Mouse (Mus musculus) liver, adult 2 months (tissue): ENCODE data around the gene Timm8b. TPM values are rescaled to one million over a fixed set of nuclear protein-coding genes. Genes with fewer than 3 reads are reported as not detected.

Experiments
- DNase-seq: peaks from one replicate; pipeline ENCODE4 v3.0.0-alpha.2; 2011; ENCODE audit warnings: low read depth, low spot score; ENCODE audit errors: extremely low read depth
- H3K27ac ChIP-seq: fragments of 200-500 bp; replicated peaks from 2 replicates; pipeline ENCODE4 v1.5.1; 2012; ENCODE audit warnings: low read depth, mild to moderate bottlenecking, control low read depth, inconsistent platforms, low read length; ENCODE audit not compliant: insufficient read depth
- H3K27me3 ChIP-seq: fragments of 200-500 bp; 2 replicates; pipeline ENCODE4 v1.6.1; 2012; ENCODE audit warnings: mild to moderate bottlenecking, moderate library complexity, low read length, inconsistent platforms; ENCODE audit not compliant: control insufficient read depth, insufficient read depth
- H3K36me3 ChIP-seq: fragments of 200-500 bp; 2 replicates; pipeline ENCODE4 v1.6.1; 2012; ENCODE audit warnings: low read length, inconsistent platforms; ENCODE audit not compliant: control insufficient read depth, insufficient read depth
- H3K4me1 ChIP-seq: fragments of 200-500 bp; 2 replicates; pipeline ENCODE4 v1.6.1; 2011; ENCODE audit warnings: low read length; ENCODE audit not compliant: control insufficient read depth, insufficient read depth
- H3K4me3 ChIP-seq: fragments of 200-500 bp; 2 replicates; pipeline ENCODE4 v1.5.1; 2011; ENCODE audit warnings: low read depth, mild to moderate bottlenecking, control low read depth, low read length, moderate library complexity; ENCODE audit not compliant: insufficient read depth
- H3K79me2 ChIP-seq: fragments of 200-500 bp; 2 replicates; pipeline ENCODE4 v1.6.1; 2012; ENCODE audit warnings: inconsistent platforms, mild to moderate bottlenecking, low read length, moderate library complexity; ENCODE audit not compliant: control insufficient read depth, insufficient read depth
- H3K9ac ChIP-seq: fragments of 200-500 bp; 2 replicates; pipeline ENCODE4 v1.6.1; 2012; ENCODE audit warnings: low read depth, mild to moderate bottlenecking, control low read depth, inconsistent platforms, low read length
- CTCF ChIP-seq: fragments of 200-500 bp; IDR thresholded peaks from 2 replicates; pipeline ENCODE4 v1.5.1; 2011; ENCODE audit warnings: low read depth, low read length, control low read depth
- POLR2A ChIP-seq: fragments of 200-500 bp; IDR thresholded peaks from 2 replicates; pipeline ENCODE4 v1.6.1; 2011; ENCODE audit warnings: low read length, control low read depth; ENCODE audit not compliant: insufficient read depth; ENCODE audit errors: extremely low read depth
- WGBS: fragments of 180-500 bp; shearing (Covaris S2); methylation state at CpG from one replicate; pipeline ENCODE4 v1.1.7; 2018; 5-methylcytosine and 5-hydroxymethylcytosine counted together
- polyA plus RNA-seq: library from polyadenylated mRNA; depleted of rRNA; stranded (reverse); fragments of >200 nt; gene quantifications from 2 replicates; pipeline ENCODE4 v1.2.3, GENCODE M21; 2012; rRNA removed
- total RNA-seq: library from RNA; depleted of rRNA; stranded (reverse); fragments of >200 nt; gene quantifications from 2 replicates; pipeline ENCODE4 v1.2.3, GENCODE M21; 2014; rRNA removed

The Timm8b gene
- total and polyA plus RNA-seq, 2 experiments, result 63.0 to 179 TPM

DNA sequence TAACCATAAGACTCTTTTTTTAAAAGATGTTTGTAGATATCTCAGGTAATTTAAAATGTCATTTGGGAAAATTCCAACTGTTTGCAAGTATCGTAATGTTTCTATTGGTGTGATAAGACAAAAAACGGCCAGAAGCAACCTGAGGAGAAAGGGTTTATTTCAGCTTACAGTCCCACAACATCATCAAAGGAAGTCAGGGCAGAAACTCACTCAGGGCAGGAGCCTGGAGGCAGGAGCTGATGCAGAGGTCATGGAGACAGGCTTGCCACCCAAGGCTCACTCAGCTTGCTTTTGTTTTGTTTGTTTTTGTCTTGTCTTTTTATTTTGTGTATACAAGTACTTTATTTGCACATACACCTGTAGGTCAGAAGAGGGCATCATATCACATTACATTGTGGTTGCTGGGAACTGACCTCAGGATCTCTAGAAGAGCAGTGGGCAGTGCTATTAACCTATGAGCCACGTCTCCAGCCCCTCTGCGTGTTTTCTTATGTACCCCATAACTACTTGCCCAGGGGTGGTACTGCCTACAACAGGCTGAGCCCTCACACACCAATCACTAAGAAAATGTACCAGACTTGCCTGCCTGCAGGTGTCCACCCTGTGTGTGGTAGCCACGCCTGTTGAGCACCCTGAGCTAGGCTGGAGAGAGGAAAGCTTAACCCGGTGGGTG is 28.4 kb downstream of the Timm8b start:
- DNase-seq, result peak; percentile 26
- WGBS, result 87% methylated on average over 6 of the region's 6 CpGs

DNA sequence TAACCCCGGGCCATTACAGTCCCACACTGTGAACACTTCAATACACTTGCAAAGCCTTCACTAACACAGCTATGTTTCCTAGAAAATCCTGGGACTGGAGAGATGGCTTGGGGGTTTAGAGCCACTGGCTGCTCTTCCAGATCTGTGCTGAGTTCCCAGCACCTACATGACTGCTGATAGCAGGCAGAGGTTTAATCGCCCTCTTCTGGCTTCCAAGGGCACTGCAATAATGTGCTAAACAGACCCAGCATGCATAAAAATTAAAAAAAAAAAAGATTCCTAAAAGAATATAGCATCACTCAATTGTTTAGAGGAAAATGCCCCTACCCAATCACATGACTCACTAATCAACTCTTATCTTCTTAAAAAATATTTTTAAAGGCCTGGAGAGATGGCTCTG is 29.3 kb downstream of the Timm8b start:
- H3K27me3 ChIP-seq, result no peaks in the 10 kb centered on the region
- 58% methylated on average over 2 of the region's 2 CpGs for WGBS
- H3K9ac ChIP-seq, result no peak overlapping the region
- TF ChIP-seq POLR2A, result no peak
- TF ChIP-seq CTCF, result peak; percentile 45
- DNase-seq, result no peak
- no peak overlapping the region for H3K4me3 ChIP-seq
- H3K4me1 ChIP-seq, result no peaks in the 10 kb centered on the region
- no peak overlapping the region for H3K27ac ChIP-seq
- no peaks in the 10 kb centered on the region for H3K79me2 ChIP-seq
- H3K36me3 ChIP-seq, result peaks cover 24% of the 10 kb centered on the region

More for the DNA sequence above, 28.4 kb downstream of the Timm8b start:
- no peak for TF ChIP-seq CTCF
- no peak for TF ChIP-seq POLR2A
- no peak overlapping the region for H3K4me3 ChIP-seq
- H3K36me3 ChIP-seq, result peaks cover 20% of the 10 kb centered on the region
- no peaks in the 10 kb centered on the region for H3K4me1 ChIP-seq
- no peak overlapping the region for H3K27ac ChIP-seq
- no peaks in the 10 kb centered on the region for H3K79me2 ChIP-seq
- no peak overlapping the region for H3K9ac ChIP-seq
- no peaks in the 10 kb centered on the region for H3K27me3 ChIP-seq

DNA sequence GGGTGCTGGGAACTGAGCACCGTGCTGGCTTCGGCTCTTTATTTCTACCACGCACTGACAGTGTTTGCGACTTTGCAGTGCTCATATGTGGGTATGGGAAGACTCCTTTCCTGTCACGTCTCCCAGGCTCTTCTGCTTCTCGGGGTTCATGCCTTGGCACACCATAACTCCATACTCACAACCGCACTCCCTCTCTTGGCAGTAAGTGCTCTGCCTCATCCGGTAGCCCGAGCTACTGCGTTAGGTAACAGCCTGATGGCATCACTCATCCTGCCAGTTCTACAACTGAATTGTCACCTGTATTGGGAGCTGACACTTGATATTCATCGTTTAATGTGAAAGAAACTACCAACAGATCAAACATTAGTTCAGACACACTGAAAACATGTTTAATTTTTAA is 30.6 kb downstream of the Timm8b start:
- Histone ChIP-seq H3K27ac (no peak overlapping the region), H3K36me3 (peaks cover 31% of the 10 kb centered on the region), H3K4me1 (no peaks in the 10 kb centered on the region), H3K9ac (no peak overlapping the region), H3K79me2 (no peaks in the 10 kb centered on the region), H3K27me3 (no peaks in the 10 kb centered on the region), H3K4me3 (no peak overlapping the region)
- WGBS, result 94% methylated on average over 11 of the region's 11 CpGs
- TF ChIP-seq CTCF, result no peak
- no peak for TF ChIP-seq POLR2A
- DNase-seq, result no peak

- Histone ChIP-seq H3K79me2 (no peaks in the 10 kb centered on the region), H3K4me3 (no peak overlapping the region), H3K4me1 (no peaks in the 10 kb centered on the region), H3K36me3 (peaks cover 70% of the 10 kb centered on the region), H3K27me3 (no peaks in the 10 kb centered on the region), H3K27ac (no peak overlapping the region), H3K9ac (no peak overlapping the region)
- TF ChIP-seq CTCF (no peak), POLR2A (no peak)
- 88% methylated on average over 10 of the region's 10 CpGs for WGBS
- no peak for DNase-seq
Measured at GRCm38 (mm10) chr9:50646826-50647370, 43.2 kb downstream of the Timm8b start.

- no peak for TF ChIP-seq CTCF
- no peak for TF ChIP-seq POLR2A
- Histone ChIP-seq H3K36me3 (peaks cover 59% of the 10 kb centered on the region), H3K27me3 (no peaks in the 10 kb centered on the region), H3K9ac (no peak overlapping the region), H3K79me2 (no peaks in the 10 kb centered on the region), H3K4me3 (no peak overlapping the region), H3K27ac (no peak overlapping the region), H3K4me1 (no peaks in the 10 kb centered on the region)
- 96% methylated on average over 10 of the region's 10 CpGs for WGBS
- no peak for DNase-seq
Measured at GRCm38 (mm10) chr9:50650503-50650902, 46.8 kb downstream of the Timm8b start.

Other genes starting within 250 kb of the Timm8b start
- 0.37 and 0.47 TPM in 2 replicates for gene Plet1, start 109.4 kb upstream of the Timm8b start, total RNA-seq
- 0.73 and 0.86 TPM in 2 replicates for gene Plet1, start 109.4 kb upstream of the Timm8b start, polyA plus RNA-seq
- 82.9 and 103 TPM in 2 replicates for gene Pts, start 75.2 kb upstream of the Timm8b start, total RNA-seq
- 25.5 and 34.4 TPM in 2 replicates for gene Pts, start 75.2 kb upstream of the Timm8b start, polyA plus RNA-seq
- gene Il18, start 49.1 kb upstream of the Timm8b start, total RNA-seq, result 27.1 and 32.8 TPM in 2 replicates
- gene Il18, start 49.1 kb upstream of the Timm8b start, polyA plus RNA-seq, result 11.1 and 15.4 TPM in 2 replicates
- 18.7 and 24.3 TPM in 2 replicates for gene Bco2, start 48.7 kb upstream of the Timm8b start, total RNA-seq
- 6.0 and 8.8 TPM in 2 replicates for gene Bco2, start 48.7 kb upstream of the Timm8b start, polyA plus RNA-seq
- gene Tex12, start 42.6 kb upstream of the Timm8b start, total RNA-seq, result 0.20 and 0.55 TPM in 2 replicates
- 0.16 TPM in 1 of 2 replicates, not detected in the other for gene Tex12, start 42.6 kb upstream of the Timm8b start, polyA plus RNA-seq
- 339 and 354 TPM in 2 replicates for gene Sdhd, start 98 bp upstream of the Timm8b start, total RNA-seq
- gene Sdhd, start 98 bp upstream of the Timm8b start, polyA plus RNA-seq, result 363 and 441 TPM in 2 replicates
- 0.74 and 1.0 TPM in 2 replicates for gene Pih1d2, start 13.4 kb downstream of the Timm8b start, total RNA-seq
- 0.24 and 0.47 TPM in 2 replicates for gene Pih1d2, start 13.4 kb downstream of the Timm8b start, polyA plus RNA-seq
- gene Nkapd1, start 13.6 kb downstream of the Timm8b start, total RNA-seq, result 4.0 and 5.8 TPM in 2 replicates
- gene Nkapd1, start 13.6 kb downstream of the Timm8b start, polyA plus RNA-seq, result 2.6 and 2.8 TPM in 2 replicates
- gene Dlat, start 55.9 kb downstream of the Timm8b start, total RNA-seq, result 39.5 and 41.1 TPM in 2 replicates
- gene Dlat, start 55.9 kb downstream of the Timm8b start, polyA plus RNA-seq, result 20.9 and 25.5 TPM in 2 replicates
- gene Dixdc1, start 135.6 kb downstream of the Timm8b start, total RNA-seq, result 20.3 and 22.8 TPM in 2 replicates
- gene Dixdc1, start 135.6 kb downstream of the Timm8b start, polyA plus RNA-seq, result 3.7 and 4.6 TPM in 2 replicates
- gene 2310030G06Rik, start 142.6 kb downstream of the Timm8b start, total RNA-seq, result 14.9 and 15.7 TPM in 2 replicates
- gene 2310030G06Rik, start 142.6 kb downstream of the Timm8b start, polyA plus RNA-seq, result 13.9 and 14.9 TPM in 2 replicates
- 1.3 and 2.4 TPM in 2 replicates for gene Cryab, start 147.4 kb downstream of the Timm8b start, total RNA-seq
- 5.5 and 6.6 TPM in 2 replicates for gene Cryab, start 147.4 kb downstream of the Timm8b start, polyA plus RNA-seq
- gene Hspb2, start 148.4 kb downstream of the Timm8b start, total RNA-seq, result 0.55 TPM in 1 of 2 replicates, not detected in the other
- gene Hspb2, start 148.4 kb downstream of the Timm8b start, polyA plus RNA-seq, result 0.88 and 1.1 TPM in 2 replicates
- 4.2 and 4.7 TPM in 2 replicates for gene Fdxacb1, start 164.3 kb downstream of the Timm8b start, total RNA-seq
- 2.5 and 2.6 TPM in 2 replicates for gene Fdxacb1, start 164.3 kb downstream of the Timm8b start, polyA plus RNA-seq
- 16.0 and 16.2 TPM in 2 replicates for gene Alg9, start 171.1 kb downstream of the Timm8b start, total RNA-seq
- 14.7 and 16.3 TPM in 2 replicates for gene Alg9, start 171.1 kb downstream of the Timm8b start, polyA plus RNA-seq
- gene 1110032A03Rik, start 171.6 kb downstream of the Timm8b start, total RNA-seq, result 46.4 and 58.8 TPM in 2 replicates
- gene 1110032A03Rik, start 171.6 kb downstream of the Timm8b start, polyA plus RNA-seq, result 41.1 and 43.2 TPM in 2 replicates
- 10.3 and 10.8 TPM in 2 replicates for gene Ppp2r1b, start 241.4 kb downstream of the Timm8b start, total RNA-seq
- gene Ppp2r1b, start 241.4 kb downstream of the Timm8b start, polyA plus RNA-seq, result 5.2 and 6.5 TPM in 2 replicates